27 mouse cellular contexts compared by ENCODE assay signal in the genomic region with DNA sequence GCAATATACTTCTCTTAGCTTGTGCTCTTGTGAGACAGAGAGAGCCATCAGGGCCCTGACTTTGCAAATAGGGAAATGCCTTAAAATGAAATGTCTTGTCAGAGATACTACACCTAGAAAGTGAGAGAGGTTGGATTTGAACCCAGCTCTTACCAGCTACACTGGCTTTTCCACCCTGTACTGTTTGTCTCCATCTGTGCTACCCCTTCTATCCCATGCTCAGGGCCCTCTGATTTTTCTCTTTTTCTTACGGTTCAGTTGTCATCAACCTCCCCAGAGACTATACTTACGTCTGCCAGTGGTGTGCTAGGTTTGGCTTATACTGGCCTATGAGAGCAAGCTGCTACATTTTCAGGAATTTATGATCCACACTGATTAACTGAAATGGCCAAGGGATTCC. TPM values are rescaled to one million over a fixed set of nuclear protein-coding genes. Genes with fewer than 3 reads are reported as not detected.
DNase-seq lines count a peak whose midpoint lies in the region; ATAC-seq and TF ChIP-seq lines count a peak whose summit lies in the region.
"Had no signal": no experiment of that assay in that cellular context is flagged by ENCODE, and none has a peak within 500 bp of the region (broad histone marks: within the 10 kb centered on the region; RNA-seq: fewer than 3 reads in every experiment).

No protein-coding gene starts in this region.

- TF ChIP-seq CTCF in CH12.LX (conservative IDR thresholded peaks at IDR 0.05 in 1 of 2, IDR thresholded peaks at IDR 0.05 in 1 of 2; ENCODE audit: low read depth in 2 of 2, low read length in 2 of 2): no peak

- no peak for TF ChIP-seq RAD21 in CH12.LX (IDR thresholded peaks at IDR 0.05; ENCODE audit: low read depth, low read length)

- in situ Hi-C loops in CH12.LX (cut with MboI; ENCODE audit: low pct_ligation_motif_present, low pct_unique_long_range_greater_than_20kb, low sequenced_read_pairs): loop anchor here (5.0 kb wide), 1 partner anchor 52 kb away; a partner anchor contains a TSS

- no peak overlapping the region for H3K4me2 ChIP-seq in CH12.LX (ENCODE audit: insufficient read depth, low read depth, poor library complexity, severe bottlenecking)
- H3K4me2 ChIP-seq: embryonic facial prominence, embryonic 13.5 days; embryonic facial prominence, embryonic 15.5 days; forebrain, embryonic 12.5 days had no signal

- dilution Hi-C loops in CH12.LX (cut with MboI; ENCODE audit: extremely low pct_ligation_motif_present, extremely low pct_unique_long_range_greater_than_20kb, low sequenced_read_pairs): no loop called here

- peaks cover 2% of the 10 kb centered on the region for H3K9me3 ChIP-seq in CH12.LX (replicated peaks; ENCODE audit: low read length)
- H3K9me3 ChIP-seq: embryonic facial prominence, embryonic 13.5 days; embryonic facial prominence, embryonic 15.5 days; forebrain, embryonic 10.5 days; forebrain, embryonic 12.5 days had no signal

- no peak overlapping the region for H3K9ac ChIP-seq in CH12.LX (ENCODE audit: insufficient read depth, low read depth)
- H3K9ac ChIP-seq: embryonic facial prominence, embryonic 13.5 days; embryonic facial prominence, embryonic 15.5 days; forebrain, embryonic 12.5 days had no signal

- H3K79me2 ChIP-seq in CH12.LX (replicated peaks; ENCODE audit: control insufficient read depth, extremely low read depth, insufficient read depth, poor library complexity, severe bottlenecking): no peaks in the 10 kb centered on the region

- no peak overlapping the region for H3K4me3 ChIP-seq in CH12.LX (replicated peaks in 1 of 3; ENCODE audit: low read depth in 2 of 3, low read length in 2 of 3, poor library complexity in 1 of 3)
- H3K4me3 ChIP-seq: embryonic facial prominence, embryonic 13.5 days; embryonic facial prominence, embryonic 15.5 days; erythroblast, embryonic 14.5 days; forebrain, embryonic 10.5 days; forebrain, embryonic 12.5 days had no signal

- 0 out of 2 replicates have a peak, but pooled peaks have one; percentile 0 for ATAC-seq in megakaryocyte, adult 5-6 weeks (ENCODE audit: poor library complexity, severe bottlenecking)
- ATAC-seq: CD4-positive, CD25-positive, alpha-beta regulatory T cell, adult 4 months; forebrain, embryonic 14.5 days; forebrain, embryonic 16.5 days had no signal

- no peaks in the 10 kb centered on the region for H3K27me3 ChIP-seq in CH12.LX (replicated peaks)
- H3K27me3 ChIP-seq: embryonic facial prominence, embryonic 13.5 days; embryonic facial prominence, embryonic 15.5 days; forebrain, embryonic 12.5 days had no signal

- no peak for TF ChIP-seq EP300 in CH12.LX (IDR thresholded peaks at IDR 0.05; ENCODE audit: low read length)

- peaks cover 36 to 88% of the 10 kb centered on the region in 2 experiments for H3K4me1 ChIP-seq in CH12.LX (ENCODE audit: control insufficient read depth in 1 of 2, insufficient read depth in 2 of 2)
- H3K4me1 ChIP-seq: embryonic facial prominence, embryonic 13.5 days; embryonic facial prominence, embryonic 15.5 days; forebrain, embryonic 10.5 days; forebrain, embryonic 12.5 days had no signal

- no peaks in the 10 kb centered on the region for H3K36me3 ChIP-seq in CH12.LX (replicated peaks in 1 of 2; ENCODE audit: control insufficient read depth in 1 of 2, insufficient read depth in 1 of 2, low read length in 1 of 2)
- H3K36me3 ChIP-seq: embryonic facial prominence, embryonic 13.5 days; embryonic facial prominence, embryonic 15.5 days; forebrain, embryonic 10.5 days; forebrain, embryonic 12.5 days had no signal

- peak; percentile 12 for DNase-seq in CD4-positive helper T cell, adult 2 months (ENCODE audit: low read depth, low spot score)
- no peak for DNase-seq in CH12.LX (ENCODE audit: extremely low read depth)
- DNase-seq in cerebellum, adult 9-10 months: no peak
- no peak for DNase-seq in adrenal gland, postnatal 4 days (ENCODE audit: low spot score in 2 of 2)
- DNase-seq in layer of hippocampus, adult 9-11 months: no peak
- DNase-seq: adrenal gland, adult 2 months; adrenal gland, postnatal 10 days; adrenal gland, postnatal 25 days; cerebellum, adult 11-12 months; cerebellum, adult 2 months; cerebellum, adult 9-11 months; cerebellum, postnatal 14 days; cerebellum, postnatal 36 days; embryo, embryonic 11 days had no signal

- TF ChIP-seq POLR2A in CH12.LX (IDR thresholded peaks at IDR 0.05; ENCODE audit: low read depth, low read length): no peak

- no peak overlapping the region for H3K27ac ChIP-seq in CH12.LX (ENCODE audit: insufficient read depth, low read depth)
- H3K27ac ChIP-seq: embryonic facial prominence, embryonic 13.5 days; embryonic facial prominence, embryonic 15.5 days; forebrain, embryonic 10.5 days; forebrain, embryonic 12.5 days had no signal

TF ChIP-seq in CH12.LX, 34 proteins besides CTCF, POLR2A, EP300 and RAD21:
- TF ChIP-seq MAFK (IDR thresholded peaks at IDR 0.05; ENCODE audit: insufficient replicate concordance, low read length) (no peak), MAZ (IDR thresholded peaks at IDR 0.05; ENCODE audit: low read depth, low read length) (no peak), IRF4 (IDR thresholded peaks at IDR 0.05; ENCODE audit: low read depth, low read length) (no peak), BHLHE40 (IDR thresholded peaks at IDR 0.05; ENCODE audit: low read depth, low read length) (no peak), TBP (conservative IDR thresholded peaks at IDR 0.05; ENCODE audit: low read depth, low read length) (peak; percentile 88), SMC3 (IDR thresholded peaks at IDR 0.05; ENCODE audit: low read depth, low read length) (no peak), POLR2AphosphoS2 (IDR thresholded peaks at IDR 0.05; ENCODE audit: low read depth, low read length) (no peak)

RNA-seq across cellular contexts. Expression of a gene that starts 4.4 kb away (rescaled TPM):
- total RNA-seq in CH12.LX (2012; rRNA removed): 0.29 and 0.64 TPM in 2 replicates
- 0.11 and 0.14 TPM in 2 replicates for total RNA-seq in CH12.LX (2014; rRNA removed)
- polyA plus RNA-seq in CH12.LX (2012; ENCODE audit: insufficient read length, low read depth): 0.14 and 0.17 TPM in 2 replicates
- total RNA-seq in megakaryocyte, adult 5-6 weeks (2015): 4.4 and 5.5 TPM in 2 replicates
- total RNA-seq in megakaryocyte, adult 5-6 weeks (2017): 3.7 and 4.6 TPM in 2 replicates
- under 1 TPM; 0.36 to 0.37 TPM for total RNA-seq in adrenal gland, postnatal 4 days (2021)
- total RNA-seq: ES-E14, MEL had no signal
- polyA plus RNA-seq: embryonic facial prominence, embryonic 11.5 days; embryonic facial prominence, embryonic 13.5 days; forebrain, embryonic 10.5 days; forebrain, embryonic 12.5 days; forebrain, embryonic 14.5 days; forebrain, embryonic 16.5 days had no signal

RNA-seq across cellular contexts. Expression of a gene that starts 11.4 kb away (rescaled TPM):
- total RNA-seq in CH12.LX (2012; rRNA removed) (2.6 and 2.7 TPM in 2 replicates), CH12.LX (2014; rRNA removed) (0.46 TPM in 1 of 2 replicates, not detected in the other)
- 2.4 and 2.6 TPM in 2 replicates for polyA plus RNA-seq in CH12.LX (2012; ENCODE audit: insufficient read length, low read depth)
- total RNA-seq in megakaryocyte, adult 5-6 weeks (2015): 0.68 TPM in 1 of 2 replicates, not detected in the other
- 0.33 and 1.7 TPM in 2 replicates for total RNA-seq in megakaryocyte, adult 5-6 weeks (2017)
- total RNA-seq in adrenal gland, postnatal 4 days (2021): not detected
- total RNA-seq: adrenal gland, adult 2 months; adrenal gland, postnatal 10 days; adrenal gland, postnatal 25 days; common myeloid progenitor, adult 5-6 weeks; ES-E14; MEL had no signal
- polyA plus RNA-seq: adrenal gland, adult 2 months; cerebellum, adult 2 months; embryonic facial prominence, embryonic 11.5 days; embryonic facial prominence, embryonic 13.5 days; embryonic facial prominence, embryonic 15.5 days; erythroblast, embryonic 14.5 days; forebrain, embryonic 10.5 days; forebrain, embryonic 12.5 days; forebrain, embryonic 14.5 days; forebrain, embryonic 16.5 days had no signal

RNA-seq across cellular contexts. Expression of a gene that starts 51.8 kb away (rescaled TPM):
- 32.7 and 37.1 TPM in 2 replicates for total RNA-seq in CH12.LX (2012; rRNA removed)
- 104 and 115 TPM in 2 replicates for total RNA-seq in CH12.LX (2014; rRNA removed)
- polyA plus RNA-seq in CH12.LX (2012; ENCODE audit: insufficient read length, low read depth): 59.9 and 60.0 TPM in 2 replicates
- 41.7 and 43.7 TPM in 2 replicates for total RNA-seq in megakaryocyte, adult 5-6 weeks (2015)
- total RNA-seq in megakaryocyte, adult 5-6 weeks (2017): 17.6 and 20.6 TPM in 2 replicates
- 10 to 100 TPM; 39.3 to 39.7 TPM for total RNA-seq in adrenal gland, postnatal 4 days (2021)
